Mouse (Mus musculus) layer of hippocampus, adult 9-11 months (tissue): ENCODE measurements around the gene Tmem44.

Experiments
- DNase-seq: peaks from one replicate; pipeline ENCODE4 v3.0.0; 2022

Tmem44 gene

DNA sequence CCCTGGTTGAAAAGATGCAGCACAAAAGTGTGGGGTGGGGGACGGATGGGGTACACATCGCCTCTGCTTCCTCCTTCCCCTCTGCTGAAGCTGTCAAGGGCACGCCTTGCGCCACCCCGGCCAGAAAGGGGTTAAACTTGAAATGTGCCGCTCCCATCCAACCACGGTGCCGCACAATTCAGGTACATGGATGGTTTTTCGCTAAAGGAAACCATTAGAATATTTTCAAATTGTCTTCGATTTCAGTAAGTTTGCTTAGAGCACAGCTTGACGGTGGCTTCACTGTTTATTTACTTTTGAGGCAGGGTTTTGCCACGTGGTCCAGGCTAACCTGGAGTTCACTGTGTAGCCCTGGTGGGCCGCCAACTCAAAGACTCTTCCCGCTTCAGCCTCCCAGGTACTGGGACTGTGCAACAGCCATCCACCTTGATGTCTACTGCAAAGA, at the start of gene Tmem44:
Gene Tmem44, minus strand, starts transcription at position 95 of the 445 bp plus-strand sequence.
- no peak for DNase-seq

- DNase-seq = peak; percentile 82
These were observed 49.0 kb upstream of the Tmem44 start, which contains the start of gene Fam43a for GRCm38 (mm10) chr16:30599491-30600268. TSS of gene Fam43a (plus strand) at chr16:30599723.

GRCm38 (mm10) chr16:30596959-30597681, 46.5 kb upstream of the Tmem44 start:
- peak; percentile 86 for DNase-seq

DNA sequence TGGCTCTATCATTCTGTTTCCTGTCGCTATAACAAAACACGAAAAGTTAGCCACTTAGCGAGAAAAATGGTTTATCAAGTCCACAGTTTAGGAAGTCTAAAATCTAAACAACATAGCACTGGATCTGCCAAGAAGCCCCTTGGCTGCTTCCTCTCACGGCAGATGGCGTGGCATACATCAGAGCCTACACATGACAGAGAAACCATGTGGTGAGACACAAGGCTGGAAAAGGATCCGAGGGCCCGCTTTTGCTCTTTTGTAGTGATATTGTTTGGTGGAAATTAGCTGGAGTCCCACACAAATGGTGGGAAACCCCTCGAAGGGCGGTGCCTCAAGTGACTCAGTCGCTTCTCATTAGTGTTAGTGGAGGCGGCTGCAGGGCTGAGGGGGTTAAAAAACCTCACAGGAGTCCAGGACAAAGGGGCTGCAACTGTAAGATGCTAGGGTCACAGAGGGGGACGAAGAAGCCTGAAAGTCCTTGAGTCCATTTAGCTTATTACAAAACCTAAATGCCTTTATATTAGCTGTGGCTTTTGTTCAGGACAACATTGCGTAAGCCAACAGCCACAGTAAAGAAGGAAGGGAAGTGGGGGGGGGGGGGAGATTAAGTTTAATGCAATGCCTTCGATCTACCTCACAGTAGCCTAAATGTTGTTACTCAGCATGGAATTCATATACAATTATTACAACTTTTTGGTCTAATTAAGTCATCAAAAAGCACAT, 45.4 kb upstream of the Tmem44 start:
- DNase-seq = peak; percentile 65

DNA sequence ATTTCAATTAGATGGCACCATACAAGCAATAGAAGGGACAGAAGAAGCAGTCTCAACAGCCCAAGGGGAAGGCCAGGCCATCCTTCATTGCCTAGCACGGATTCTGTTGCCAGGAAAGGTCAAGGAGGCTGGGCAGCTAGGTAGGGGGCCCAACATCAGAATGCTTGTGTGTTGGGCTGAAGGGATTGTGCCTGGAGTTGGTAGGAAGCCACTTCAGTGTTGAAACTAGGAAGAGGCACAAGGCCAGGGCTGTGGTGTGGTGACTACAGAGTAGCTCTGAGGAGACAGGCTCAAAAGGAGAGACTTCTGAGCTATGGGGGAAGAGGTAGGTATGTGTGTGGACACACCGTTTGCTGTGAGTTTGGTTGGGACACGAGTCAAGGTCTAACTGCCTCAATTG, 44.7 kb upstream of the Tmem44 start:
- no peak for DNase-seq

- no peak for DNase-seq
These were observed 41.3 kb upstream of the Tmem44 start for GRCm38 (mm10) chr16:30591990-30592389.

DNA sequence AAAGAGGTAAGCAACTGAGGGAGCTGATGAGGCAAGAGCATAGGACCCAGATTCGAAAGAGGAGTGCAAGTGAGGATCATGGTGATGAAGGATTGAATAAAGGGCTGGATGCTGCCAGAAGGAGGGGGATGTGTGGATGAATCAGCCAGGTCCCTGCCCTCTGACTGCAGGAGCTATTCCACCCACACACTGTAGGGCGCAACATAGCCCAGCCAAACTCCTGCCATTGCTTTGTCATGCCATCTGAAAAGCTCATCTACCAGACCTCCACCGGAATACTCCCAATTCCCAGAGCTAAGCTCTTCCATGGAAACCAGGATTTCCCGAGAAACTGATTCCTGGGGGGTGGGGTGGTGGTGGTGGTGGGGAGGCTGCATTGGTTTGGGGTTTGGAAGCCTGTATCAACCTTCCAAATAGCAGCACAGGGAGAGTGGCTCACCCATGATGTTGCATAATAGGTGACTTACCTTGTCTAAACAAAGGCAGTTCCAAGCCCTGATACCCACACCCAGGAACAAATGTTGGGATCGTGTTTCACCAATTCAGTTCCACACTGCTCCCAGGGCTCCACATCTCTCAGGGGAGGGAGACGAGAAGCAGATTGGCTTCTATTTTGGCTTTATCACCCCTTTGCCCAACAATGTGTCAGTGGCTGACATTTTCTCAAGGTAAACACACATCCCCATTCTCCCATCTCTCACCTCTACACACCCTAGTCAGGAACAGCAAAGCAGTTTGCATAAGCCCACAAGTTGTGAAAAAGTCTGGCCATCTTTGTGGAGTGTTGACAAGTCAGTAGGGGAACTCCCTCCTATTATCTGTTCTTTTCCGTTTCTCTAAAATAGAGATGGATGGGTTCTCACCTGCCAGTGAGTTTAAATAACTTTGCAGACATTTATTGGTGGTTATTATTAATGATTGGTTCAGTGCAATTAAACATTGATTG, 39.9 kb upstream of the Tmem44 start:
- DNase-seq = no peak

GRCm38 (mm10) chr16:30587494-30588327, 37.1 kb upstream of the Tmem44 start, which contains the start of gene Lsg1:
TSS of gene Lsg1 (minus strand) at chr16:30587592.
- peak; percentile 86 for DNase-seq

DNA sequence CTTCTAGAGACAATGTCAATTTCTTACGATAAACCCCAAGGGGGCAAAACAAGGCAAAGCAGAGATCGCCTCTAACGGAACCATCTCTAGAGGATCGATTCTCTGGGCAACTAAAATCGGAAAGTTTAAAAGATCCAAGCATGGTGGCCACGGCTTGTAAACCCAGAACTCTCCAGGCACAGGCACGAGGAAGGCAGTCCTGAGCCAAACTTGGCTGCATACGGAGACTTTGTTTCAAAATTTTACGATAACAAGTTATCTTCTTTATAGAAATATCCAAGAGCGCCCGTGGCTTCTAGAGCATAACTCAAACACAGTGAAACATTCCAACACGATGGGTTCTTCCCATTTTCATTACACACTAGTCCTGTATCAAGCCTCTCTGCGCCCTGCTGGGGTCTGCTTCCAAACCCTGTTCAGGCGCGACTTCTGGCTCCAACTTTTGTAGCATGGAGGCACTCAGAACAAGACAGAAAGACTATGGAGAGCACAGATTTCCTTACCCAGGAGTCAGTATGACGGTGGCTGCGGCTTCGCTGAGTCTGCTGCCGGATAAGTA, 36.4 kb upstream of the Tmem44 start:
- no peak for DNase-seq

- no peak for DNase-seq
These were observed 30.1 kb upstream of the Tmem44 start for GRCm38 (mm10) chr16:30580765-30581164.

- peak; percentile 29 for DNase-seq
These were observed 25.8 kb upstream of the Tmem44 start for GRCm38 (mm10) chr16:30576392-30576791.

- no peak for DNase-seq
These were observed 25.2 kb upstream of the Tmem44 start for GRCm38 (mm10) chr16:30575815-30576214.

DNA sequence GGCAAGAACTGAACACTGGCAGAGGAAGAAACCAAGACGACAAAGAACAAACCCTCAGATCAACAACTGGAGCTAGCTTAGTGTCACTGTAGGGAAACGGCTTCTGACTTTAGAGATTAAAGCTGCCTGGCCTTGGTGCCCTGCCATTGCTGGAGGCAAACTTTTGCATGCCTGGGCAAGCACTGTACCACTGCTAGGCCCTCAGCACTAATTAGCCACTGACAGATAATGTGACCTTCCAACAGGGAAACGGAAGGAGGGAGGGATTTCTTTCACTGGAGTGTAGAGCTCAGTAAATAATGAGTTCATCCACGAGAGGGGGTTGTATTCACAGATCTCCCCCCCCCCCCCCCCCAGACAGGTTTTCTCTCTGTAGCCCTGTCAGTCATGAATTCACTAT, 21.6 kb upstream of the Tmem44 start:
- DNase-seq = no peak

- no peak for DNase-seq
These were observed 20.7 kb upstream of the Tmem44 start for GRCm38 (mm10) chr16:30571378-30571777.

GRCm38 (mm10) chr16:30570173-30570572, 19.5 kb upstream of the Tmem44 start:
- no peak for DNase-seq

DNA sequence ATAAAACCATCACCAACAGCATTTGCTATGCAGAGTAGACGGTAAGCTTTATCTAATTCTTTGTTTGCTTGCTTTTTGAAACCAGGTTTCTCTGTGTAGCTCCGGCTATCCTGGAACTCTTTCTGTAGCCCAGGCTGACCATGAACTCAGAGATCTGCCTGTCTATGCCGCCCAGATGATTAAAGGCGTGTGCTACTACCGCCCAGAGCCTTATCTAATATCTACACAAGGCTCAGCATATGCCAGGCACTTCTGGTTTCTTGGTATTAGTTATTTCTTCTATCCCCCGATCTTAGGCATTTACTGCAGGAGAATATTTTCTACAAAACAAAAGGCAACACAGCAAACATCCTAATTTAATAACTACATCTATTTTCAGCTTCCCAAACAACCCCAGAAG, 15.0 kb upstream of the Tmem44 start:
- DNase-seq = no peak

- DNase-seq = no peak
These were observed 10.0 kb upstream of the Tmem44 start for GRCm38 (mm10) chr16:30560601-30561000.

DNA sequence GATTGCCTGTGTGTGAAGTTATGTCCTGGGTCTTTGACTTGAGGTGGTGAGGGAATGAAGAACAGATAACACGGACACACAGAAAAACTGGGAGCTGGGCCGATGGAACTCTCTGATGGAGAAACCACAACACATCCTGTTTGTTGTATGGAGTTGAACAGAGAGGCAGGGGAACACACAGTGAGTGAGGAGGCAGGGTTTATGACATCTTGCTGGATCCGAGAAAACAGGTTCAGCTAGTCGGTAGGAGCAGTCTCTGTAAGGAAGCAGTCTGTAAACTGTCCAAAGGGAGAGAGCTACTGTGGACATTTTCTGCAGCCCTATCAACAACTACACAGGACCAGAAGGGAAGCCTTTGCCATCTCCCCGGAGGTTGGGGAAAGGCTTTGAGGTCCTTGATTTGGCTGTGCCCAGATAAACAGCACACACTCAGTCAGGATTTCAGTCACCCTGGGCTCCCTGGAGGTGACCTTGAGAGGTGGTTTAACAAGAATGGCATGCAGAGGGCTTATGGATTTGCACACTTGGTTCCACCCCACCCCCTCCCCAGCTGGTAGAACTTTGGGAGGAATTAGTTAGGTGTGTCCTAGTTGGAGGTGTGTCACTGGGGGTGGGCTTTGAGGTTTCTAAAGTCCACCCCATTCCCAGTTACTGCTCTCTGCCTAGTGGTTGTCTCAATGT, 8.8 kb upstream of the Tmem44 start:
- DNase-seq = no peak

- no peak for DNase-seq
These were observed 3.5 kb upstream of the Tmem44 start for GRCm38 (mm10) chr16:30554109-30554508.

DNA sequence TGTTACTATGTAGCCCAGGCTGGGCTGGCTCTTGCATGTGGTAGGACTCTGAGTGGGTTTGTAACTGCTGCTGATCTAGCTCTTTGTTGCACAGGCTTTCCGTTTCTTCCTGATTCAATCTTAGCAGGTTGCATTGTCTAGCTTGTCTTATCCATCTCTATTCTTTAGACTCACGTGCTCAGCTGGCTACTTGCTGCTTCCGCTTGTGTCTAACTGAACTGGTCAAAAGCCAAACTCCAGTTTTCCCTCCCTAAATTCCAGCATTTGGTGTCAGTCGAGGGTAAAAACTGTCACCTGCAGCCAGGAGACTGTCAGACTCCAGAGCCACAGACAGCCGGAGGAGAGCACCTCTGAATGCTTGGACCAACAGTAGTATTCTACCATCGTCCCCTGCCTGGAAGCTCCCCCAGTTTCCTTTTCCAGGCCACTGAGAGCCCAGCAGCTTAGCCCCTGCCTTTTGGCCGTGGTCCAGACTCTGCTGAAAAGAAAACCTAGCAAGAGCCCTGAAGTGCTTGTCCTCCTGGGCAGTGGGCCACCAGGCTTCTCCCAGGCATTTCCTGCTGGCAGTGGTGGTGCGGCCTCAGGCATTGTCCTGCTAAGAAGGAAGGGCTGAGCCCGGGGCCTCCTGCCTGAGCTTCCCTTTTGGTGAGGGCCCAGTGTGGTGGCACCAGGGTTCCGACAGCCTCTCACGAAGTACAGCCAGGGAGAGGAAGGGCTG, 2.1 kb upstream of the Tmem44 start:
- peak; percentile 84 for DNase-seq
